Mouse (Mus musculus): ENCODE measurements at regions not wholly inside any gene's neighbourhood (a gene's known extent, or its start where the extent isn't known, plus 50 kb on each side); places are given as distances from the start of the nearest gene placed in this dataset.

- H3K4me1 ChIP-seq (ENCODE audit: control insufficient read depth, insufficient read depth, insufficient read length): no peaks in the 10 kb centered on the region; the same call in 1 of the 2 replicates
- no peak overlapping the region for H3K27ac ChIP-seq (ENCODE audit: insufficient read depth, low read length)
- DNase-seq (ENCODE audit: low read depth in 1 of 2, low spot score in 2 of 2): no peak
- no peaks in the 10 kb centered on the region for H3K27me3 ChIP-seq (ENCODE audit: control insufficient read depth, insufficient read depth, low read length)
- TF ChIP-seq POLR2A (IDR thresholded peaks at IDR 0.05; ENCODE audit: low read depth, low read length) (no peak), CTCF (IDR thresholded peaks at IDR 0.05; ENCODE audit: extremely low read depth, insufficient read depth, insufficient read length, insufficient replicate concordance) (no peak)
- H3K36me3 ChIP-seq (ENCODE audit: control insufficient read depth, insufficient read depth, low read length): no peaks in the 10 kb centered on the region
- WGBS: 95% methylated on average over 5 of the region's 5 CpGs
- no peak overlapping the region for H3K4me3 ChIP-seq (ENCODE audit: extremely low read depth, insufficient read depth, insufficient read length)
Measured at GRCm38 (mm10) chr12:77061562-77061847, 99.5 kb upstream of the Max start.

- WGBS: 84% methylated on average over 9 of the region's 9 CpGs
- no peak overlapping the region for H3K27ac ChIP-seq (ENCODE audit: insufficient read depth, low read length)
- TF ChIP-seq CTCF (IDR thresholded peaks at IDR 0.05; ENCODE audit: extremely low read depth, insufficient read depth, insufficient read length, insufficient replicate concordance) (no peak), POLR2A (IDR thresholded peaks at IDR 0.05; ENCODE audit: low read depth, low read length) (no peak)
- no peak overlapping the region for H3K4me3 ChIP-seq (ENCODE audit: extremely low read depth, insufficient read depth, insufficient read length)
- no peak for DNase-seq (ENCODE audit: low read depth in 1 of 2, low spot score in 2 of 2)
- no peaks in the 10 kb centered on the region; the same call in 1 of the 2 replicates for H3K4me1 ChIP-seq (ENCODE audit: control insufficient read depth, insufficient read depth, insufficient read length)
- H3K27me3 ChIP-seq (ENCODE audit: control insufficient read depth, insufficient read depth, low read length): no peaks in the 10 kb centered on the region
- no peaks in the 10 kb centered on the region for H3K36me3 ChIP-seq (ENCODE audit: control insufficient read depth, insufficient read depth, low read length)
Measured at GRCm38 (mm10) chr12:77060766-77061561, 99.0 kb upstream of the Max start.

GRCm38 (mm10) chr12:77060060-77060695, 98.2 kb upstream of the Max start:
- peak in 1 of 2 experiments; percentile 49 for DNase-seq (ENCODE audit: low read depth in 1 of 2, low spot score in 2 of 2)
- WGBS: 3% methylated on average over 16 of the region's 16 CpGs
- Histone ChIP-seq H3K27me3 (ENCODE audit: control insufficient read depth, insufficient read depth, low read length) (no peaks in the 10 kb centered on the region), H3K4me3 (ENCODE audit: extremely low read depth, insufficient read depth, insufficient read length) (peak overlapping the region; percentile 51; the same call in 1 of the 2 replicates), H3K4me1 (ENCODE audit: control insufficient read depth, insufficient read depth, insufficient read length) (no peaks in the 10 kb centered on the region; the same call in 1 of the 2 replicates), H3K36me3 (ENCODE audit: control insufficient read depth, insufficient read depth, low read length) (no peaks in the 10 kb centered on the region), H3K27ac (ENCODE audit: insufficient read depth, low read length) (peak overlapping the region; percentile 48)
- no peak for TF ChIP-seq CTCF (IDR thresholded peaks at IDR 0.05; ENCODE audit: extremely low read depth, insufficient read depth, insufficient read length, insufficient replicate concordance)
- TF ChIP-seq POLR2A (IDR thresholded peaks at IDR 0.05; ENCODE audit: low read depth, low read length): no peak

- WGBS: 56% methylated on average over 4 of the region's 4 CpGs
- Histone ChIP-seq H3K4me1 (ENCODE audit: control insufficient read depth, insufficient read depth, insufficient read length) (no peaks in the 10 kb centered on the region; the same call in 1 of the 2 replicates), H3K27ac (ENCODE audit: insufficient read depth, low read length) (peak overlapping the region; percentile 48), H3K27me3 (ENCODE audit: control insufficient read depth, insufficient read depth, low read length) (no peaks in the 10 kb centered on the region), H3K4me3 (ENCODE audit: extremely low read depth, insufficient read depth, insufficient read length) (peak overlapping the region; percentile 51; the same call in 1 of the 2 replicates), H3K36me3 (ENCODE audit: control insufficient read depth, insufficient read depth, low read length) (no peaks in the 10 kb centered on the region)
- TF ChIP-seq CTCF (IDR thresholded peaks at IDR 0.05; ENCODE audit: extremely low read depth, insufficient read depth, insufficient read length, insufficient replicate concordance): no peak
- TF ChIP-seq POLR2A (IDR thresholded peaks at IDR 0.05; ENCODE audit: low read depth, low read length): no peak
- no peak for DNase-seq (ENCODE audit: low read depth in 1 of 2, low spot score in 2 of 2)
Measured at GRCm38 (mm10) chr12:77059679-77060059, 97.7 kb upstream of the Max start.

- Histone ChIP-seq H3K4me3 (ENCODE audit: extremely low read depth, insufficient read depth, insufficient read length) (no peak overlapping the region), H3K36me3 (ENCODE audit: control insufficient read depth, insufficient read depth, low read length) (no peaks in the 10 kb centered on the region), H3K4me1 (ENCODE audit: control insufficient read depth, insufficient read depth, insufficient read length) (no peaks in the 10 kb centered on the region; the same call in 1 of the 2 replicates), H3K27me3 (ENCODE audit: control insufficient read depth, insufficient read depth, low read length) (no peaks in the 10 kb centered on the region), H3K27ac (ENCODE audit: insufficient read depth, low read length) (peak overlapping the region; percentile 4; the same call in 1 of the 2 replicates)
- TF ChIP-seq POLR2A (IDR thresholded peaks at IDR 0.05; ENCODE audit: low read depth, low read length) (no peak), CTCF (IDR thresholded peaks at IDR 0.05; ENCODE audit: extremely low read depth, insufficient read depth, insufficient read length, insufficient replicate concordance) (no peak)
- WGBS: 43% methylated on average over 4 of the region's 4 CpGs
- DNase-seq (ENCODE audit: low read depth in 1 of 2, low spot score in 2 of 2): no peak
Measured at GRCm38 (mm10) chr12:77058596-77059190, 96.7 kb upstream of the Max start.

GRCm38 (mm10) chr12:77056748-77057370, 94.9 kb upstream of the Max start:
- Histone ChIP-seq H3K27ac (ENCODE audit: insufficient read depth, low read length) (no peak overlapping the region), H3K27me3 (ENCODE audit: control insufficient read depth, insufficient read depth, low read length) (no peaks in the 10 kb centered on the region), H3K36me3 (ENCODE audit: control insufficient read depth, insufficient read depth, low read length) (no peaks in the 10 kb centered on the region), H3K4me3 (ENCODE audit: extremely low read depth, insufficient read depth, insufficient read length) (no peak overlapping the region), H3K4me1 (ENCODE audit: control insufficient read depth, insufficient read depth, insufficient read length) (no peaks in the 10 kb centered on the region; the same call in 1 of the 2 replicates)
- WGBS: 24% methylated on average over 5 of the region's 5 CpGs
- no peak for TF ChIP-seq CTCF (IDR thresholded peaks at IDR 0.05; ENCODE audit: extremely low read depth, insufficient read depth, insufficient read length, insufficient replicate concordance)
- TF ChIP-seq POLR2A (IDR thresholded peaks at IDR 0.05; ENCODE audit: low read depth, low read length): no peak
- no peak for DNase-seq (ENCODE audit: low read depth in 1 of 2, low spot score in 2 of 2)
